Mouse (Mus musculus) heart, embryonic 14.5 days (tissue): ENCODE results near the gene Tmem240. TPM values are rescaled to one million over a fixed set of nuclear protein-coding genes. Genes with fewer than 3 reads are reported as not detected.
A peak's percentile ranks its signal among the peaks of the same experiment; 100 is the strongest.

ENCODE experiments used
- ATAC-seq: fragments of 200-750 bp; cut with Nextera tagmentation; 2 replicates; pipeline ENCODE4 v1.8.0; 2017; ENCODE audit warnings: low read depth, moderate TSS enrichment; ENCODE audit not compliant: insufficient number of reproducible peaks, insufficient read depth, low FRiP score
- H3K27ac ChIP-seq, 2 experiments: fragments of 200-500 bp in 1 of 2; fragments of 300-500 bp in 1 of 2; sonication (generic) in 1 of 2; replicated peaks in 1 of 2; 2 replicates each; pipeline ENCODE4 v1.5.1; 2012 to 2014; ENCODE audit warnings: low read depth in 2 of 2, low read length in 2 of 2, control low read depth in 1 of 2, mild to moderate bottlenecking in 1 of 2, mixed read lengths in 1 of 2; ENCODE audit not compliant: control insufficient read depth in 1 of 2, insufficient read depth in 1 of 2
- H3K27me3 ChIP-seq: fragments of 300-500 bp; sonication (generic); 2 replicates; pipeline ENCODE4 v1.6.1; 2014; ENCODE audit warnings: mild to moderate bottlenecking, low read length, control low read depth; ENCODE audit not compliant: control insufficient read depth, insufficient read depth
- H3K36me3 ChIP-seq: fragments of 300-500 bp; sonication (generic); 2 replicates; pipeline ENCODE4 v1.6.1; 2014; ENCODE audit warnings: mild to moderate bottlenecking, control low read depth, low read length, mixed read lengths; ENCODE audit not compliant: control insufficient read depth, insufficient read depth
- H3K4me1 ChIP-seq, 2 experiments: fragments of 200-500 bp in 1 of 2; fragments of 300-500 bp in 1 of 2; sonication (generic) in 1 of 2; 2 replicates each; pipeline ENCODE4 v1.6.1; 2012 to 2014; ENCODE audit warnings: low read length in 2 of 2, control low read depth in 1 of 2, mixed read lengths in 1 of 2; ENCODE audit not compliant: control insufficient read depth in 2 of 2, insufficient read depth in 2 of 2
- H3K4me2 ChIP-seq: fragments of 300-500 bp; sonication (generic); 2 replicates; pipeline ENCODE4 v1.6.1; 2014; ENCODE audit warnings: mild to moderate bottlenecking, low read length
- H3K4me3 ChIP-seq, 2 experiments: fragments of 200-500 bp in 1 of 2; fragments of 300-500 bp in 1 of 2; sonication (generic) in 1 of 2; 2 replicates each; pipeline ENCODE4 v1.5.1; 2012 to 2014; ENCODE audit warnings: low read length in 2 of 2, mild to moderate bottlenecking in 2 of 2, control low read depth in 1 of 2, low read depth in 1 of 2, moderate library complexity in 1 of 2; ENCODE audit not compliant: control insufficient read depth in 1 of 2, insufficient read depth in 1 of 2
- H3K9ac ChIP-seq: fragments of 300-500 bp; sonication (generic); 2 replicates; pipeline ENCODE4 v1.6.1; 2014; ENCODE audit warnings: mild to moderate bottlenecking, low read length
- H3K9me3 ChIP-seq: fragments of 300-500 bp; sonication (generic); 2 replicates; pipeline ENCODE4 v1.6.1; 2016; ENCODE audit warnings: low read length, control low read depth; ENCODE audit not compliant: control insufficient read depth
- WGBS: fragments of 180-500 bp; shearing (Covaris S2); extraction: QIAGEN DNeasy Blood & Tissue Kit; methylation state at CpG from one replicate; pipeline ENCODE4 v1.1.7; 2014; 5-methylcytosine and 5-hydroxymethylcytosine counted together
- polyA plus RNA-seq: library from polyadenylated mRNA; unstranded; fragments of >200 nt; fragmentation: Nextera tagmentation; extraction: Ambion mirVana; gene quantifications from 2 replicates; pipeline ENCODE4 v1.2.1, GENCODE M21; 2014

Tmem240 gene
- polyA plus RNA-seq, 1 experiment from 2014 or later: 0.28 TPM

DNA sequence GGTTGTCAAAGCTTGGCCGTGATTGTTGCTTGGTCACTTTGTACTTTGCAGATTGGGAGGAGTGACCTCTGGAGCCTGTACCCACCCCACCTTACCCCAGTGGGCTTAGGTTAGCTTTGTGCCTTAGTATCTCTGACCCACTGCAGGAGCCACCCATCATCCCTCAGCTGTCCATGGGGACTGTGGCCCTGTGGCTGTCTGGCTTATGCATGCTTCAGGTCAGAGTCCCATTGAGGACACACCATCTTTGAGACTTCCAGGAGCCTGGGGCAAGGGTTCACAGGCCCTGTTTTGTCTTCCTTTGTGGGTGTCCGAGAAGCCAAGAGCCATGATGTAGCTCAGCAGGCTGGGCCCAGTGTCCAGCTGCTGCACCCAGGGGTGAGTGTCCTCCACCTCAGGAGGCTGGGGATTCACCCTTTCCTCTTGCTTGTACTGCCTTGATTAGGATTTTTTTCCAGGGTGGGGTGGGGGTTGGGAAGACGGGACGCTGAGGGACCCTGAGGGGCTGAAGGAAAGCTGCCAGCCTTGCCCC is 39.0 kb upstream of the Tmem240 start:
- peaks cover 0 to 3% of the 10 kb centered on the region in 2 experiments; a peak in 3 of 4 replicates for H3K4me1 ChIP-seq
- no peaks in the 10 kb centered on the region for H3K36me3 ChIP-seq
- 75% methylated on average over 4 of the region's 4 CpGs for WGBS
- no peak for ATAC-seq
- H3K27me3 ChIP-seq: peaks cover 17% of the 10 kb centered on the region; the same call in 1 of the 2 replicates
- no peak overlapping the region for H3K27ac ChIP-seq
- H3K4me2 ChIP-seq: peak overlapping the region; percentile 97; the same call in 1 of the 2 replicates
- H3K9ac ChIP-seq: peak overlapping the region; percentile 74; the same call in 1 of the 2 replicates
- no peaks in the 10 kb centered on the region for H3K9me3 ChIP-seq
- H3K4me3 ChIP-seq: no peak overlapping the region; a peak in 1 of 4 replicates

DNA sequence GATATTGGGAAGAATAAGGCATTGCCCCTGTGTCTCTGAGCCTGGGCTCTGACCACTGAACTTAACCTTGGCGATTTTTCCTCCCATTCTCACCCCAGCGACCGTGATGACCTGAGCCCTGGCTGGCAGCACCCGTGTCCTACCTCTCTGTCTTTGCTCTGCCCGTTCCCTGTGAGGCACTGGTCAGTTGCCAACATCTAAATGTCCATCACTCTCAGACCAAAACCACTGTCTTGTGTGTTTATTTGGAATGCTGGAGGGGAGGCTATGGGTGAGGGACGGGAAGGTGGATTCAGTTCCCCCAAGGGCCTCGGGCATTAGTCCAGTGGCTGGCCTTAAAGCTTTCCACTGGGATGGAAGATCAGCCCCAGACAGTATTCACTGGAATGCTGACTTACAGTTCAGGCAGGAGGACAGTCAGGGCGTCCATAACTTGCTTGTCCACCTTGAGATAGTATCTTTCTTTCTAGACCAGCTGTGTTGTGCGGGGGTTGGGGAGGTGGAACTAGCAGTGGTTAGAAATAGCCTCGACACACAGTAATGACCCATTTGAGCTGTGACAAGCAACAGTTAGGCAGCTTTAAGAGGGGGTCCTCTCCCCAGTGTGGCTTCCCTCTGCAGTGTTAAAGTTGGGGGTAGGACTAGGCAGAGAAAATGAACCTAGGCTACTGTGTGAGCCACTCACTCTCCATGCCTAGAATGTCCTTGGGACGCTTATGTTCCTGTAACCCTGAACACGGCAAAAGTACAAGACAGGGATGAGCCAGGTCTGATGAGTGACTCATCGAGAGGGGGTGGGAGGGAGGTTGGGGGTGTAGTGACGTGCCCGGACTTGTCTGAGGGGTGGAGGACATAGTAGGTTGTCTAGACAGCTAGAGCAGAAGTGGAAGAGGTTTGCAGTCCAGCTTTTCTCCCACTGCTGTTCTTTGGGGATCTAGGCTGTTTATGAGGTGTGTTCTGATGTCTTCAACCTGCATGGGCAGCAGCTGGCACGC is 38.0 kb upstream of the Tmem240 start:
- Histone ChIP-seq H3K4me1 (peaks cover 0 to 3% of the 10 kb centered on the region in 2 experiments; a peak in 3 of 4 replicates), H3K4me2 (no peak overlapping the region), H3K9me3 (no peaks in the 10 kb centered on the region), H3K4me3 (no peak overlapping the region), H3K27me3 (peaks cover 17% of the 10 kb centered on the region; the same call in 1 of the 2 replicates), H3K36me3 (no peaks in the 10 kb centered on the region), H3K27ac (no peak overlapping the region), H3K9ac (peak overlapping the region; percentile 21; the same call in 1 of the 2 replicates)
- 61% methylated on average over 16 of the region's 16 CpGs for WGBS
- no peak for ATAC-seq

DNA sequence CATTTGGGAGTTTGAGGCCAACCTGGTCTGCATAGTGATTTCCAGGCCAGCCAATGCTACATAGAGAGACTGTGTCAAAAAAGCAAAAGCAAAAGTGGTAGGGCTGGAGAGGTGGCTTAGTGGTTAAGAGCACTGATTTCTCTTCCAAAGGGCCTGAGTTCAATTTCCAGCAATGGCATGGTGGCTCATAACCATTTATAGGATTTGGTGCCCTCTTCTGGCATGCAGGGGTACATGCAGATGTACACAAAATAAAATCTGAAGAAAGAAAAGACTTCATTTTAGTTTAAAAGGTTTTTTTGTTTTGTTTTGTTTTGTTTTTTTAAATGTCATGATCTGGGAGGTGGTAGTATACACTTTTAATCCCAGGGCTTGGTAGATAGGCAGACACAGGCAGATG is 34.2 kb upstream of the Tmem240 start:
- H3K4me2 ChIP-seq: no peak overlapping the region
- no peak overlapping the region for H3K9ac ChIP-seq
- no peak overlapping the region for H3K4me3 ChIP-seq
- H3K27ac ChIP-seq: no peak overlapping the region
- peaks cover 3 to 6% of the 10 kb centered on the region in 2 experiments; a peak in 2 of 4 replicates for H3K4me1 ChIP-seq
- no peaks in the 10 kb centered on the region for H3K36me3 ChIP-seq
- H3K27me3 ChIP-seq: peaks cover 9% of the 10 kb centered on the region; the same call in 1 of the 2 replicates
- no peak for ATAC-seq
- H3K9me3 ChIP-seq: no peaks in the 10 kb centered on the region

DNA sequence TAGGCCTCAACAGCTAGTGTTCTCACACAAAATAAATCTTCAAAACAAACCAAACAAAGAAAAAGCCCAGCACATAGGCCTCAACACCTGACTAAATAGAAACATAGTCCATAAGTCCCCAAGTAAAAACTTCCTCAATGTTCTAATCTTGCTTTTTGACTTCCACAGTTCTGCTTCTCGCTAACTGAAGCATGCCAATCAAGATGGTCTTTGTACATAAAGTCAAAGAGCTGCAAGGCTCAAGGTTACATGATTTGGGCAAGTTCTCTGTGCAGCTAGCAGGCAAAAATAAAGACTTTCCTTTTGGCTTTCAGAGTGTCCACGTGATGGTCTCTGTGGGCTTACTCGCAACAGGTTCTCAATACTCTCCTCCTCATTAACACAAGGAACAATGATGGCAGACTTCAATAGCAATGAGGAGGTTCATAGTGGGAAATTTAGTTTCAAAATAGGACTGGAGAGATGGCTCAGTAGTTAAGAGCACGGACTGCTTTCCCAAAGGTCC is 31.1 kb upstream of the Tmem240 start:
- Histone ChIP-seq H3K27ac (no peak overlapping the region), H3K36me3 (peaks cover 7% of the 10 kb centered on the region; the same call in 1 of the 2 replicates), H3K4me2 (no peak overlapping the region), H3K9me3 (no peaks in the 10 kb centered on the region), H3K9ac (no peak overlapping the region), H3K4me3 (no peak overlapping the region), H3K27me3 (no peaks in the 10 kb centered on the region), H3K4me1 (peaks cover 5 to 18% of the 10 kb centered on the region in 2 experiments; a peak in 3 of 4 replicates)
- 94% methylated on average over 4 of the region's 4 CpGs for WGBS
- no peak for ATAC-seq

DNA sequence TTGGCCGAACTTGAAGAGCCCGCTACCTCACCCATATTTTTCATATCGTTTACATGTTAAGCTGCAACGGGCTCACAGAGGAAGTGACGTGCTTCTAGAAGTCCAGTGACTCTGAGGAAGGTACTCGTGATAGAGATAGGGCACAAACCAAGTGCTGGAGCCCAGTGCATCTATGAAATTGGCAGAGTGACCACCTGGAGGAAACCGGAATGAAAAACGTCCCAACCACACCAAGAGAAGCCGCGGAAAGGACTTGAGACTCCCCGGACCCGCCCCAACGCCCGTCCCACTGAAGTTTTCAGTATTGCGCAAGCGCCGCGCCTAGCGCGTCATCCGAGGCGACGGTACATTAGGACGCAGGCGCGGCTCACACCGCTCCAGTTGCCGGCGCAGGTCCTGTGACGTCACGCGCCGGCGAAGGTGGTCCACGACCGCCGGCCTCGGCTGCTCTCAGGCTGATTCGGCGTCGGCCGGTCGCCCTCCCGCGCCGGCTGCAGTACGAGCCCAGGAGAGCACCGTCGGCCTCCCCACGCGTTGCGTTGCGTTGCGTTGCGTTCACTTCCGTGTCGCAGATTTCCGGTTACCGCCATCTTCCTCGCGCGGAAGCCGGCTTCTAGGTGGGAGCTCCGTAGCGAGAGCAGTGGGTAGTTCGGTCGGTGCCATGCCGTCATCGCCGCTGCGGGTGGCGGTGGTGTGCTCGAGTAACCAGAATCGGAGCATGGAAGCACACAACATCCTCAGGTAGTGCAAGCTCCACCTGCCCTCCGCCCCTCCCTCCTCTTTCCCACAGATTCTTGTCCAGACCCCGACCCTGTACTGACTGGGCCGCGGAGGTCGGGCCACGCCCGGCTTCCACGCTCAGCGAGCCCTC is 29.6 kb upstream of the Tmem240 start, which contains the start of gene Ssu72:
Ssu72 (plus strand) TSS at position 80 of the 871 bp plus-strand sequence.
- ATAC-seq: peak; percentile 93
- peak within 1 kb of the TSS; percentile 61 to 84 for H3K4me3 ChIP-seq
- peak within 1 kb of the TSS; percentile 91 to 95 for H3K27ac ChIP-seq
- peaks cover 5 to 22% of the 10 kb centered on the region in 2 experiments for H3K4me1 ChIP-seq
- peaks cover 7% of the 10 kb centered on the region; the same call in 1 of the 2 replicates for H3K36me3 ChIP-seq
- WGBS: under 1% methylated on average over 82 of the region's 83 CpGs
- H3K9me3 ChIP-seq: no peaks in the 10 kb centered on the region
- H3K9ac ChIP-seq: peak within 1 kb of the TSS; percentile 87
- H3K4me2 ChIP-seq: peak within 1 kb of the TSS; percentile 76
- H3K27me3 ChIP-seq: no peaks in the 10 kb centered on the region

DNA sequence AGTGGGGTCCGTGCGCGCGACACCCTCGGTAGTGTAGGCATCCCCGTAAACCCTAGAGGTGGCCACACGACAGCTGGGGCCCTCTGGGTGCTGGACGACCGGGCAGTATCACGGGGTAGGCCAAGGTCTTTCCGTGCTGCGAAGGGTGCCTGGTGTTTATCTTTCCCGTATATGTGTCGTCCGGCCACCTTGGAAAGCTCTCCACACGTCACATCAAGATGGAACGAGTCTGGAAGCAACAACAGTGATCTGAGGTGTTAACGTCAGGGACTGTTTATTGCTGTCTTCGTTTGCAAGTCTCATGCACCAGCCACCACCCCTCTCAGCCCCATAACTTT is 29.0 kb upstream of the Tmem240 start:
- WGBS: under 1% methylated on average over 19 of the region's 19 CpGs
- H3K4me1 ChIP-seq: peaks cover 5 to 22% of the 10 kb centered on the region in 2 experiments
- peaks cover 7% of the 10 kb centered on the region; the same call in 1 of the 2 replicates for H3K36me3 ChIP-seq
- H3K4me3 ChIP-seq: peak overlapping the region; percentile 61 to 84
- H3K27ac ChIP-seq: peak overlapping the region; percentile 81 to 95
- H3K9me3 ChIP-seq: no peaks in the 10 kb centered on the region
- no peak for ATAC-seq
- peak overlapping the region; percentile 87 for H3K9ac ChIP-seq
- peak overlapping the region; percentile 76 for H3K4me2 ChIP-seq
- H3K27me3 ChIP-seq: no peaks in the 10 kb centered on the region

DNA sequence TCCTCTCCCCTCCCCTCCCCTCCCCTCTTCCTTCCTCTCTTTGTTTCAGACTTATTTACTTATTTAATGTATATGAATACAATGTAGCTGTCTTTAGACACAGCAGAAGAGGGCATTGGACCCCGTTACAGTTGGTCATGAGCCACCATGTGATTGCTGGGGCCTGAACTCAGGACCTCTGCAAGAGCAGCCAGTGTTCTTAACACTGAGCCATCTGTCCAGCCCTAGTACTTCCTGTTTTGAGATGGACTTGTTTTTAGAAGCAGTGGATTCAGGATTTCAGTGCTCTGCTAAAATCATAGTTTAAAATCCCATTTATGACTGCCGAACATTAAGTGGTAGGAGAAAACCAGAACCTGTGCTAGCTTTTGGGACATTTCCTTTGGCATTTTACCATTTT is 26.0 kb upstream of the Tmem240 start:
- no peak overlapping the region for H3K27ac ChIP-seq
- peaks cover 7% of the 10 kb centered on the region; the same call in 1 of the 2 replicates for H3K36me3 ChIP-seq
- no peaks in the 10 kb centered on the region for H3K27me3 ChIP-seq
- 75% methylated on average over 2 of the region's 2 CpGs for WGBS
- no peak overlapping the region for H3K9ac ChIP-seq
- no peak overlapping the region for H3K4me3 ChIP-seq
- H3K4me2 ChIP-seq: no peak overlapping the region
- H3K9me3 ChIP-seq: no peaks in the 10 kb centered on the region
- H3K4me1 ChIP-seq: peaks cover 5 to 22% of the 10 kb centered on the region in 2 experiments
- no peak for ATAC-seq
